Mouse (Mus musculus) forelimb bud, embryonic 11.5 days (tissue): ENCODE measurements at regions not wholly inside any gene's neighbourhood (a gene's known extent, or its start where the extent isn't known, plus 50 kb on each side); places are given as distances from the start of the nearest gene placed in this dataset.
A peak's percentile ranks its signal among the peaks of the same experiment; 100 is the strongest.

Experiments used
- DNase-seq: peaks from one replicate; pipeline ENCODE4 v3.0.0-alpha.2; 2012; ENCODE audit warnings: low read depth, low spot score

DNA sequence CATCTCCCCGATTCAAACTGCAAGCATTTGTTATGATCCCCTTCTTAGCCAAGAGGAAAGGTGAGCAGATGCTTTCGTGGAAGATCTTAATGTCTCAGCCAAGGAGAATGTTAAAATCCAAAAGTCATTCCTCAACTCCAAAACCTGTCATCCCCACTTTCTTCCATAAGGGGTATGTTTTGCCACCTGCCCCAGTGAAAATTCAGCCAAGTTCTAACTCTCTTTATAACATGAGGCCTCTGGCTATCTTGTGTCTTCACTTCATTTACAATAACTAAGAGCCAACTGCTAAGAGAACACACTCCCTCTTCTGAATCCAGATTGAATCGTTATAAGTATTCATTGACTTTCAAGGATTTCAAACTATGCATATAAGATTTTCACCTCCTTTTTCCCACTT, 246.7 kb upstream of the Adam34 start:
- no peak for DNase-seq

DNA sequence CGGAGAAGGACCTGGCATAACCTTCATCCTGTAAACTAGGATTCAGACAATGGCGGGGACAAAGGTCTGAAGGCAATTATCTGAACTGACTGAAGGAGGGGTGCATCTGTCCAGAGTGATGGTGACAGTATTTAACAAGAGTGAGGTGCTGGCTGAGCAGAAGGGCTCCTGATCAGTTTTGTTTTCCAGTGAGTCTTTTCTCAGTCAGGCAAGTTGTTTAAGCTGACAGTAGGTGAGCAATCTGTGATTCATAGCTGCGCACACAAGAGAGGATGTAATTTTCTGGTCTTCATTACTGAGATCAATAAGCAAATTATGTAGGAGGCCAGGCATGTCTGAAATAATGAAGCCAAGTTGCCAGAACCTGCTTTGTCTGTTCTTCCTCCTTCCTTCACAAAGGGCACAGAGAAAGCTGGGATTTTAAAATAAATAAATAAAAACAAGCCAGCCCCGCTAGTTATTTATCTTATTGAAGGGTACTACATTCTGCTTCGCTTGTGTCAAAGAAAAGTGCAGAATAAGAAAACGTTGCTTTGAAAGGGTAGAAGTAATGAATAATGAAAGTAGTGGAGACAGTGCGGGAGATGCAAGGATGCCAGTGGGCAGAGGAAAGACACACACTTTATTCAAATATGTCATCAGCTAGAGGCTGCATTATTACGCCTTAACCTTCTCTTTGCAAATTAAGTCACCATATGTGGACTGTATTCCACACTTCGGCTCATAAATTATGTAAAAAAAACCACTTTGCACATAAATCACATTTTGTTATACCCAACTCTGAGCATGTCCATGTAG, 239.6 kb upstream of the Adam34 start:
- DNase-seq: no peak

DNA sequence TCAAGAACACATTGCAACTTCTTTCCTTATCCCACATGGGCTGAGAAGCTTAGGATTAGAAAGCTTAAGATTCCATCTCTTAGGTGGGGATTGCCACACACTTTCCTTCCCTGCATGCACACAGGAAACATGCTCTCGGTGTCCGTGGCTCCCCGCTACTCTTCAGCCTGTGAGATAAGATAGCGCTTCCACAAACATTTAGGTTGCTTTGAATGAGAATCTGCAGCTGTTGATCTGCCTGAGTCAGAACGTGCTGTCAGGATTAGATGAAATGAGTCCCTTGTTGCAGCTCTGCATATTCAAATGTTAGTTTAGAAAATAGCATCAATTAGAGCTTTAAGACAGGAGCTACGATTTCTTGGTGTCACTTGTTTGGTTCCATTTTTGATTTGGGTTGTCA, 239.0 kb upstream of the Adam34 start:
- DNase-seq: no peak

DNA sequence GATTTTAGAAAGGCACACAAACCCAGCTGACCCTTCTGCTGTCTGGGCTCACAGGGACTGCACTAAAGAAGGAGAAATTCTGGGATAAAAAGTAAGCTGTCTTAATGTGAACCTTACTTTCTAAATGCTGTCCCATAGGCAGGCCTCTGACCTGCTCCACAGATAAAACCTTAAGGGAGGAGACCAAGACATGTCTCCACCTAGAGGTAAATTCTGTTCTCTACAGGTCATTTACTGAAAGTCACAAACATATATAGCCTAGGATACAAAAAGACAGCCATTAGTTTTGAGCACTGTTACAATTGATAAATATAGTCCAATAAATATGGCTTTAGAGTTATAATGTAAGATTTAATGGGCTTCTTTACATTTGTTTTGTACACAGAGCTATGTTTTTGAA, 221.9 kb upstream of the Adam34 start:
- peak; percentile 2 for DNase-seq

DNA sequence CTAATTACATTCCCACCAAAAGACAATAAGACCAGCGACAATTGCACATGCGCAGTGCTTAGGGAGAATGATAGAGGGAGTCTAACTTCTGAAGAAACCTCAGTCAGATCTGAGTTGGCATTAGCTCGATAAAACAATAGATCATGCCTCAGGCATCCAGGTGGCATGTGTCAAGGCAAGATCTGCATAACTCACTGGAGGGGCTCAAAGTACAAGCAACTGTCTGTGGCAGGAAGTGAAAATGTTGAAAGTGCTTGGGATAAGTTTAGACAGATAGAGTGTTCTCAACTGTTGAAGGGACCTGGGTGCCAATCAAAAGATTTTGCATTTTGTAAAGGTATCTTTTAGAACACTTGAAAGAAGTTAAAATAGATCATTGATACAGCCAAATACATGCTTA, 213.1 kb upstream of the Adam34 start:
- no peak for DNase-seq

DNA sequence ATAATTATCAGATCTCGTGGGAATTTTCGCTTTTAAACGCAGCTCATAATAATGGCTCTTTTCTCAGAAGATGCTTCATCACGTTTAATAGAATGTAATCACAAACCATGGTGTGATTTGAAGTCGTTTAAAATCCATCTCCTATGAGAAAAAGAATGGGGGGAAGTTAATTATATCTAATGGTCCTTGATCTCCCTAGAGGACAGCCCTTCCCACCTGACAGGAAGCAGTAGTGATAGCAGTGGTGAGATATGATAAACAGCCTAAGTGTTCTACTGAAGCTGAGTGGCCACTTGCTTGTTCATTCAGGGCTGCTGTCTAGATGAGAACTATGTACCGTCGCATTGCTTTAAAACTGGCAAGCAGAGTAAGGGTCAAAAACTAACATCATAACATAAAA, 211.4 kb upstream of the Adam34 start:
- DNase-seq: no peak

DNA sequence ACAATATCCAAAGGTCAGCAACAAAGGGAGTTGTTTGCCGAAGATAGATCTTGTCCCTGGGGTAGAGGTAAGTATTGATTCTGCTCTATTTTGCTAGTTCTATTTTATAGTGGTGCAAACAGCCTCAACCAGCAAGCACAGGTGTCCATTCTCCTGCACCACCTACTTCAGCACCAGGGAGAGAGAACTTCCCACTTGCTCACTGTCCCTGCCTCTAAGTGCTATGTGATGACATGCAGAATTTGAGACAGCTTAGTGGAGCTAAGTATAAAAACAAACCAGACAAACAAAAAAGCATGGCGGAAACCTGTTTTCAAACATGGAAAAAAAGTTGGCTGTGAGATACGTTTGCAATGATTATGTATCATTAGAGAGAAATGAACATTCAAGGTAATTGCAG, 196.3 kb upstream of the Adam34 start:
- peak; percentile 8 for DNase-seq

DNA sequence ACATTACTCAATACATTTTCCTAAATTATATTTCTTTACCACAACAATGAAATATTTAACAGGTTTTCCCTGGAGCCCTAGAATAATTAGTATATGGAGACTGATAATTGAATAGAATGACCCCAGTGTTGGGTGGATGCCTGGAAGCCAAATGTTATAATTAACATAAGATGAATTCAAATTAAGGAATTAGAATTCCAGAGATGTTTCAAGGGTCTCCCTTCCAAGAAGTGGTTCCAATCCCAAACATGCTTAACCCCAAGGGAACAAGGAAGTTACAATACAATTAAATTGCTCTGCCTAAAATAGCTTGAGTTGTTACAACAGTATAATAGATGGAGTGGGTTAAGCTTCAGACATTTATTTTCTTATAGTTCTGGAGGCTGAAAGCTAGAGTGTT, 185.3 kb upstream of the Adam34 start:
- no peak for DNase-seq

DNA sequence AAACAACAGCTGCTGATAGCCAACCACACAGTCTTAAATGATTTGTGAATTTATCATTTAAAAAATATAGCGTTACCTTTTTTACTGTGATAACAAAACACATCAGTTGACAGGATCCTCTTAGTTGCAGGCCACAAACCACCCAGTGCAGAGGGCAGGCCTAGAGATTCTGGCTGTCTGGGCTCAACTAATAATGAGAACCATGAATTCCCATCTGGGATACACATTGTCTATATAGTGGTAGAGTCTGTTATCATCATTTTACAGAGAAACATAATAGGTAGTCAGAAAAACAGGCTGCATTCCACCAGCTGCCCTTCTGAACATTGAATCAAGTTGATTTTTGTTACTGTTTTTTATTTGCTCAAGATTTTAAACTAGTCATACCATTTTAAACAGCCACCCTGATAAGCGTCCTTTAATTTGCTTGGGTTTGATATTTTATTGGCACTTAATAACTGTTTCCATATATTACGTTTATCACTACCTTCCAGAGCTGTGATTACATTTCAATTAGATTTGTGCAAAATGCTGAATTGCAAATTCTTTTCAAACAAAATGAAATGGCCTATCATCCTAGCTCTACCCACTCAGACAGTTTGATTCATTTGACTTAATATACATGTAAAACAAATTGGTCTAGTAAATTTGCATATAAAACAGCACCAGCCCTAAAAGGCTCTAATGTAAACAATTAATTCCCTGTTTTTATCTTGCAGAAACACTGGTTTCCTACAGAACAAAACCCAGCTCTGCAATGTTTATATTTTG, 144.2 kb upstream of the Adam34 start:
- no peak for DNase-seq
